Mouse (Mus musculus) cortical plate, adult 2 months (tissue): Measurements from ENCODE around the gene Hist1h4f.

Source experiments
- CTCF ChIP-seq: fragments of 200-500 bp; IDR thresholded peaks from 2 replicates; pipeline ENCODE4 v1.5.1; 2011; ENCODE audit warnings: mild to moderate bottlenecking, control low read depth, low read length; ENCODE audit not compliant: insufficient read depth; ENCODE audit errors: extremely low read depth
- POLR2A ChIP-seq: fragments of 200-500 bp; IDR thresholded peaks from 2 replicates; pipeline ENCODE4 v1.6.1; 2011; ENCODE audit warnings: mild to moderate bottlenecking, low read length, control low read depth; ENCODE audit not compliant: insufficient read depth; ENCODE audit errors: extremely low read depth

DNA sequence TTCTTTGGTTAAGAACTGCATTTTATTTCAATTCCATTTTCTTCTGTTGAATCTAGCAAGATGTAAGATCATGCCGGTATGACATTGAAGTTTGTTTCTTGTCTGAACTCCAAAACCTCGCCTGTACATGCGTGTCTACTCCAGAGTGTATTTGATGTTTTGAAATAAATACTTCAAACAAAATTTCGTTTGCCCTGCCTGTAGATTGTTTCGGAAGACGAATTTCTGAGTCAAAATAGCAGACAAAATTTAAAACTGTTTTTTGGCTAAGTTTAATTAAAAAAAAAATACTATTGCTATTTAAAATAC lies 33.2 kb downstream of the Hist1h4f start:
- TF ChIP-seq CTCF (no peak), POLR2A (no peak)
